In genomic region chr19:29683844-29684540, GRCm38 (mm10) we compare ENCODE assay signal across 7 mouse cellular contexts. TPM values are rescaled to one million over a fixed set of nuclear protein-coding genes. Genes with fewer than 3 reads are reported as not detected.
A peak's percentile ranks its signal among the peaks of the same experiment; 100 is the strongest.
DNase-seq lines count a peak whose midpoint lies in the region; ATAC-seq and TF ChIP-seq lines count a peak whose summit lies in the region.

No protein-coding gene starts in this region.

- intact Hi-C loops in heart, postnatal 36 days (cut with DNase I) = loop anchor here (2.0 to 10.0 kb wide), 4 partner anchors 137 to 523 kb away; no protein-coding TSS in a partner anchor

- no peak for TF ChIP-seq POLR2A in brain, embryonic 14.5 days (IDR thresholded peaks at IDR 0.05; ENCODE audit: borderline replicate concordance, extremely low read depth, insufficient read depth, insufficient read length, poor library complexity, severe bottlenecking)

- peak; percentile 84 for TF ChIP-seq CTCF in brain, embryonic 14.5 days (IDR thresholded peaks at IDR 0.05; ENCODE audit: borderline replicate concordance, extremely low read depth, insufficient read depth, insufficient read length)

- peak; percentile 82 for DNase-seq in MN1 (ENCODE audit: low spot score)
- peak; percentile 89 for DNase-seq in brain, embryonic 14.5 days (ENCODE audit: low read depth)
- DNase-seq in heart, postnatal 36 days = peak; percentile 70 to 78
- peak; percentile 74 for DNase-seq in layer of hippocampus, adult 9-11 months
- DNase-seq in lung, postnatal 4 days = peak; percentile 50 to 79
- DNase-seq in right cerebral cortex, postnatal 10 days (ENCODE audit: low spot score in 2 of 2) = peak; percentile 80 to 88

- peak; percentile 67; the same call in 1 of the 2 replicates for ATAC-seq in erythroid progenitor cell, adult 5-6 weeks (replicated peaks; ENCODE audit: low FRiP score, poor library complexity, severe bottlenecking)

RNA-seq across cellular contexts. Expression of gene Mlana, which starts 13.6 kb away (rescaled TPM):
- polyA plus RNA-seq in brain, embryonic 14.5 days (2012; rRNA removed) = 0.16 and 0.19 TPM in 2 replicates
- total RNA-seq in erythroid progenitor cell, adult 5-6 weeks (2015; ENCODE audit: low replicate concordance) = not detected in 2 replicates
- not detected in 2 replicates for total RNA-seq in erythroid progenitor cell, adult 5-6 weeks (2017; ENCODE audit: low replicate concordance)
- 1 to 10 TPM in 1 of 2 experiments, not detected in 1; 1.2 TPM for total RNA-seq in heart, postnatal 36 days (2021)

RNA-seq across cellular contexts. Expression of gene Ermp1, which starts 35.8 kb away (rescaled TPM):
- 9.4 and 12.8 TPM in 2 replicates for polyA plus RNA-seq in brain, embryonic 14.5 days (2012; rRNA removed)
- total RNA-seq in erythroid progenitor cell, adult 5-6 weeks (2015; ENCODE audit: low replicate concordance) = 15.5 and 25.6 TPM in 2 replicates
- 21.3 and 27.7 TPM in 2 replicates for total RNA-seq in erythroid progenitor cell, adult 5-6 weeks (2017; ENCODE audit: low replicate concordance)
- total RNA-seq in heart, postnatal 36 days (2021) = 1 to 10 TPM; 8.2 to 8.6 TPM

Comparison
In these comparisons a context has a peak if more than half of its experiments do, and no peak if none do; other contexts are left out.
1. Peak in every context shown above with its lines: DNase-seq and ATAC-seq.